Mouse (Mus musculus) cerebellum, adult 2 months (tissue): ENCODE results near the gene Susd3.

Experiments
- CTCF ChIP-seq: fragments of 200-500 bp; IDR thresholded peaks from 2 replicates; pipeline ENCODE4 v1.5.1; 2011; ENCODE audit warnings: low read depth, mild to moderate bottlenecking, control low read depth, low read length, moderate library complexity, borderline replicate concordance; ENCODE audit not compliant: insufficient read depth
- POLR2A ChIP-seq: fragments of 200-500 bp; IDR thresholded peaks from 2 replicates; pipeline ENCODE4 v1.6.1; 2011; ENCODE audit warnings: low read length, control low read depth, borderline replicate concordance; ENCODE audit not compliant: insufficient read depth

GRCm38 (mm10) chr13:49234711-49235110 lies 13.8 kb downstream of the Susd3 start:
- no peak for TF ChIP-seq CTCF
- no peak for TF ChIP-seq POLR2A
